Mouse (Mus musculus) ES-E14 (cell line): ENCODE data around the gene Dennd4b.

Experiments used
- CHD2 ChIP-seq: IDR thresholded peaks from 2 replicates; pipeline ENCODE4 v1.6.1; 2014; ENCODE audit warnings: mild to moderate bottlenecking, low read depth, low read length, inconsistent platforms
- ZC3H11A ChIP-seq: IDR thresholded peaks from 2 replicates; pipeline ENCODE4 v1.6.1; 2012; ENCODE audit warnings: low read depth, mild to moderate bottlenecking, inconsistent platforms, low read length, borderline replicate concordance
- ZNF384 ChIP-seq: IDR thresholded peaks from 2 replicates; pipeline ENCODE4 v1.6.1; 2012; ENCODE audit warnings: low read depth, low read length, inconsistent platforms

DNA sequence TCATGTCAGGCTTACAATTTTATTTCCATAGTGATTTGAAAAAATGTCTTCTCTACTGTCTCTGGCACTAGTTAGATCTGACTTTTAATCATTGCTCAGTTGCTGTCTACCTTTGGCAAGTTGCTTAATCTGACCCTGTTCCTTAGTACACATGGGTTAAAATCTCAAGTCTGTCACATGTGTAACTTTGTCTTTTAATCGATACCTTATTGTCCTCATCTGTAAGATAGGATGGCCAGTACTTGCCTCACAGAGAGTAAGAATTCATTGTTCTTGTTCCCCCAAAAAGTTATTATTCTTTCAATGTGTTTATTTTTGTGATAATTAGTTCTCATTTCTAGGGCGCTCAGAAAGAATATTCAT, 27.0 kb downstream of the Dennd4b start:
- TF ChIP-seq ZC3H11A (no peak), ZNF384 (no peak), CHD2 (no peak)
